Mouse (Mus musculus): ENCODE measurements around the gene Cyb561d2. TPM values are rescaled to one million over a fixed set of nuclear protein-coding genes. Genes with fewer than 3 reads are reported as not detected.

The Cyb561d2 gene
- 15.4 and 18.6 TPM in 2 replicates for polyA plus RNA-seq (2012; ENCODE audit: low replicate concordance)

DNA sequence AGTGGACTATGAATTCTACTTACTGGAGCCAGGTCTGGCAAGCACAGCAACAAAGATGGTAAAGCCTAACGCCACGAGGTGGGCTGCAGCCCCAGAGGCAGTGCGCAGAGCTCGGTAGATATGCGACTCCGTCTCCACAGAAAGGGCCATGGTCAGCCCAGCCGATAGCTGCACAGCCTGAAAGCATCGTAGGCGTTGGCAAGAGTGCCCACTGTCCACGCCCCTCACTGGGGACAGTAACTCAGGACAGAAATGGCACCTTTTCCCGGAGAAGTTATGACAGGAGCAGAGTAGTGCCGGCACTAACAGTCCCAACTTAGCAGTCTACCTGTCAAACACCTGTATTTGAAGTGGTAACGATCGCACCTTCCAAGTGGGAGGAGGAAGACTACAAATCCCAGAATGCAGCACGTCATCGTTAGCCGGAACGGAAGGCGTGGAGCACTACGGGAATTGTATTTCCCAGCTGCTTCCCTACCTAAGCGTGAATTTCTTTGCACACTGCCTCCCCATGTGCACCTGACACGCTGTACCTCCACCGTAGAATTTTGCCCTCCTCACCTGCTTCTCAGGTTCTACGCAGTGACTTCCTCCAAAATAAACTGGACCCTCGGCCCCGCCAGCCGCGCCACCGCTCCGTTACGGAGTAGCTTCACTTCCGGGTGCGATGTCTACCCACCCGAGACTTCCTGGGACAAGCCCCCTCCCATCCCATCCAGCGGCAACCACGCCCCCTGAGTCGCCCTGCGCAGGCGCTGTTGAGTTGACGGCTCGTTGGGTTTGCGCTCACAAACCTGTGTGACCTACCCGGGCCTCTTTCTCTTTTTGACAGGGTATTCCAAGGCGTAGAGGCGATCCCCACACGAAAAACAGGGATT, at the start of gene Cyb561d2, which contains the start of gene Nprl2:
Gene Cyb561d2 (minus strand): TSS at position 720 of the 878 bp plus-strand sequence.
Gene Nprl2 (plus strand): TSS at position 753 of the 878 bp plus-strand sequence.

DNA sequence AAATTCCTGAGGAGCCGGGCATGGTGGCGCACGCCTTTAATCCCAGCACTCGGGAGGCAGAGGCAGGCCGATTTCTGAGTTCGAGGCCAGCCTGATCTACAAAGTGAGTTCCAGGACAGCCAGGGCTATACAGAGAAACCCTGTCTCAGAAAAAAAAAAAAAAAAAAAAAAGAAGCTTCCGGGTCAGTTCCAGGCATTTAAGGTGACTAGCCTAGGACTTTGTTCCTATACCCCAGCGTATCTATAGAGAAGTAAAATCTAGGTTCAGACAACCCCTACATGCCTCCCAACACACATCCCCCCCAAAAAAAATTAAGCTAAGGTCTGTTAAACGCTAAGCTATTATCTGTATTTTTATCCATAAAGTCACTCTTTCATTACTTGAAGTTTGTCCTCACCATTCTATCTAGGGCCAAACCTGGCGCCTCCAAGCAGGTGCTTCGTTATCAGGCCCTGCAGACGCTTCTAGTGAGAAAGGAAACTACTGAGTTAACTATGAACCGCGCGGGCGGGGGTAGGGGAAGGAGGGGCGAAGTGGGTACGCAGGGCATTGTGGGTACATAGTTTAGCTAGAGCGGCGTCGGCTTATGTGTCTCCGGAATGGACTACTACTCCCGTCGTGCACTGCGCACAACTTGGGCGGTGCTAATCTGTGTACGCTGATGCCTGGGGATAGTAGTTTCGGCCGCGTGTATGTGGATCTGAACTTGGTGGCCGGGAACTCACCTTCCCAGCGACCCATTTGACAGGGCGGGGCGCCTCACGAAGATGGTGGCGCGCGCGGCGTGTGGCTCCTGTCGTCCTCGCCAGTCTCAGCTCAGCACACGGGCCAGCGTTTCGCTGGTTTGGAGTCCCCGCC, 45.2 kb upstream of the Cyb561d2 start, which contains the start of gene Ifrd2:
Gene Ifrd2 (plus strand): TSS at position 669 of the 859 bp plus-strand sequence.

DNA sequence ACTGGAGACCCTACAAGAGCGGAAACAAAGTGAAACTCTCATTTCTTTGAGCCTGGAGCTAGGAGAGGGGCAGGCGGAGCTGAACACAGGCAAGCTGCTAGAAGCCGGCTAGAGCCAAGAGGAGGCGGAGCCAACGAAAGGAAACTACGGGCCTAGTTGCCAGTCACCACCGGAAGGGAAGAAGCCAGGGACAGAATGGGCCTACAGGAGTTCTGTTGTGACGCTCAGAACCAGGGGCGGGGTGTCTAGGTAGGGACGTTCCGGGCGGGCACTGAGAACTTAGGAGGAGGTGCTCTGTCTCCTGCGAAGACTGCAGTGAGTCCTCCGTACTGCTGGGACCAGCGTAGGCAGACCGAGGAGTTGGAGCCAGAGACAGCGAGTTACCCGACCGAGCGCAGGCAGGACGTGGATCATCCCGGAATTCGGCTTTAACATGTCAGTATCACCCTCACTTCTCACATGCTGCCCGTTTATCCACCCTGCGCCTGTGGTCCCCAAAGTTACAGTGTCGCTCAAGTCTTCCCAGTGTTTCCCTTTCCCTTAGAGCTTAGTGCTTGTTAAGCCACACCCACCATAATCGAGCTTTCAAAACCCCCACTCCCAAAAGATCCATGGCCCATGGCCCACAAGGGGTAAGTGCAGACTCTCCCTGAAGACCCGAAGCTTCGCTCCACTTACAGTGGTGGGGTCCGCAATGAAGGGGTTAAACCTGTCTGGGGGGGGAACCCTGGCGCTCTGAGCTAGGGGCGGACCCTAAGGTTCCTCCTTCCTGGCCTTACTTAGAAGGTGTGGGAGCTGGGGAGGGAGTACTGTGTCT, 38.7 kb upstream of the Cyb561d2 start, which contains the start of gene Hyal3:
Gene Hyal3 (plus strand): TSS at position 318 of the 817 bp plus-strand sequence.

DNA sequence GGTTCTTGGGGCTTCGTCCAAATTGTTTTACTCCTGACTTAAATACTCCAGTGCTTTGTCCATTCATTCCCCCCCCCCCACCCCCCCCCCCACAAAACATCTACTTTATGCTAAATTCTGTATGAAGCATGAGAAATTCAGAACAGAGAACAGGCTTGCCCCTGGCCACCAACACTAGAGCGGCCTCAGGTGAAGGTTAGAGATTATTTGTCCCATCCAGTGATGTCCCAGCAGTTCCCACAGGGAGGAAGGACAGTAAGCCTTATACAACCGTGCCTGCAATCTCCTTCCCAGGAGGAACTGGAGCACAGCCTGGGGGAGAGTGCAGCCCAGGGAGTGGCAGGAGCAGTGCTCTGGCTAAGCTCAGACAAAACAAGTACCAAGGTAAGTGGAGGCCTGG, 36.6 kb upstream of the Cyb561d2 start, which contains the start of gene Naa80:
Gene Naa80 (plus strand): TSS at position 301 of the 400 bp plus-strand sequence.

DNA sequence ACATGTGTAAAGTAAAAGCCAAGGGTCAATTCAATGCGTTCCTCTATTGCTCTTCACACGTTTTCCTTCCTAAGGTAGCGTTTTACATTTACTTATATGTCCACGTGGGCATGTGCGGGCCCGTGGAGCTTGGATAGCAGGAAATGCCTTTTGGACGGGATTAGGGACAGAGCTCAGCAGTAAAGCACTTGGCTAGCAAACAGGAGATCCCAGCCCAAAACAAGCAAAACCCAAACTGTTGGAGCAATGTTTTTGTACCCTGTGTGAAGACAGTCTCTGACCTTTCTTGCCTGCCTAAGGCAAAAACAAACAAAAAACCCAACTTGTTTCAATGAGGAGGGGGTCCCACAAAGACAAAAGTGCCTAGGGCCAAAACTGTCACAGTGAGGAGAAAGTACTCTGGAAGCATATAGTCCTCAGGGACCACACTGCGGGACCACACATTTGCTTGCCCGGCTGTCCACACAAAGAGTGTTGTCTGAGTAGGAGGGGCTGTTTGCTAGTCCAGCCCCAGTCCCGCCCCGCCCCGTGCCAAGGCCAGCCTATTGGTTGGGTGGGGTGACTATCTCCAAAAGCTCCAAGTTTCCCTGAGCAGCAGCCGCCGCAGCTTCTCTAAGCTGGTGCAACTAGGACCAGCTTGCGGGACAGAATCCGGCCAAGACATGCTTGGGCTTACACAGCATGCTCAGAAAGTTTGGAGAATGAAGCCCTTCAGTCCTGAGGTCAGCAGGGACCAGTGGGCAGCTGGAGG, 34.5 kb upstream of the Cyb561d2 start, which contains the start of gene Hyal1:
Gene Hyal1 (plus strand): TSS at position 571 of the 751 bp plus-strand sequence.

DNA sequence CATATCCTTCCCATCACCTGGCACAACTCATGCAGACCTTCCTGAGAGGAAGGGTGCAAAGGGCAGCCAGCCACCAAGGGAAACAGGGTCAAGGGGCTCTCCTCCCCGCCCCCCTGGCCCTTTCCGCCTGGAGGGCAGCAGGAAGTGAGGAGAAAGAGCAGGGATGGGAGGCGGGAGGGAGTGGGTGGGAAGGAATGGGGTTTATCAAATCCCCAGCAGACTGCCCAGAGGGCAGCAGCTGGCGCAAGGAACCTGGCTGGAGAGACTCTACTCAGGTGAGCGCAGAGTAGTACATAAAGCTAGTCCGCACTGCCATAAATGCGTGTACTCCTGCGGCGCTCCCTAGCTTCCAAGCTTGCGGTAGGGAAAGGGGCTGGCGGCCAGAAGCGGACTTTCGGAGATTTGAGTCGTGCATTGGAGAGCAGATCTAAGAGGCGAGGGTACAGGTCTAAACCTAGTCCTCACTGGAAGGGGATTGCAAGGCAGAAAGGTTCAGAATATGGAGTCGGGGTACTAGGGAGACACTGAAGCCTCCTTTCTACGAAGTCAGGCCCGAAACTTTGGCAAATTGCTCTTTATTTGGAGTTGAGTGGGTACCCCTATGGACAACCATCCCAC, 25.8 kb upstream of the Cyb561d2 start, which contains the start of gene Hyal2:
Gene Hyal2 (plus strand): TSS at position 244 of the 618 bp plus-strand sequence.

DNA sequence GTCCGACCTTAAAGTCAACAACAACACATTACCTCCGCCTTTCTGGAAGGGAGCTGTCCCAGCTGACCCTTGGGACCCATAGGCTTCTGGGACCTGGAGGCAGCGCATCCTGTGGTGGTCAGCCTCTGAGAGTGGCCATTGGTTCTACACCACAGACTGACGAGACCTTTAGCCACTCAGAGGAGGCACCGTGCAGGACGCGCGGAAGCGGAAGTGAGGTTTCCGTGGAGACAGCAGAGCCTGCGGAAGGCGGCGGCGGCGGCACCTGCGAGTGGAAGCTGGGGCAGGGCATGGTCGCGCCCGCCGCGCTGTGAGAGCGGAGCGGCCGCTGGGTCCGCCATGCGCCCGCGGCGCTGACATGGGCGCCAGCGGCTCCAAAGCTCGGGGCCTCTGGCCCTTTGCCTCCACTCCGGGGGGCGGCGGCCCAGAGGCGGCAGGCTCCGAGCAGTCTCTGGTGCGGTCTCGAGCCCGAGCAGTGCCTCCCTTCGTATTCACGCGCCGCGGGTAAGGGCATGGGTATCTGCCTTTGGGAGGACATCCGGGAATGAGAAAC, 21.1 kb upstream of the Cyb561d2 start, which contains the start of gene Tusc2:
Gene Tusc2 (plus strand): TSS at position 227 of the 553 bp plus-strand sequence.

DNA sequence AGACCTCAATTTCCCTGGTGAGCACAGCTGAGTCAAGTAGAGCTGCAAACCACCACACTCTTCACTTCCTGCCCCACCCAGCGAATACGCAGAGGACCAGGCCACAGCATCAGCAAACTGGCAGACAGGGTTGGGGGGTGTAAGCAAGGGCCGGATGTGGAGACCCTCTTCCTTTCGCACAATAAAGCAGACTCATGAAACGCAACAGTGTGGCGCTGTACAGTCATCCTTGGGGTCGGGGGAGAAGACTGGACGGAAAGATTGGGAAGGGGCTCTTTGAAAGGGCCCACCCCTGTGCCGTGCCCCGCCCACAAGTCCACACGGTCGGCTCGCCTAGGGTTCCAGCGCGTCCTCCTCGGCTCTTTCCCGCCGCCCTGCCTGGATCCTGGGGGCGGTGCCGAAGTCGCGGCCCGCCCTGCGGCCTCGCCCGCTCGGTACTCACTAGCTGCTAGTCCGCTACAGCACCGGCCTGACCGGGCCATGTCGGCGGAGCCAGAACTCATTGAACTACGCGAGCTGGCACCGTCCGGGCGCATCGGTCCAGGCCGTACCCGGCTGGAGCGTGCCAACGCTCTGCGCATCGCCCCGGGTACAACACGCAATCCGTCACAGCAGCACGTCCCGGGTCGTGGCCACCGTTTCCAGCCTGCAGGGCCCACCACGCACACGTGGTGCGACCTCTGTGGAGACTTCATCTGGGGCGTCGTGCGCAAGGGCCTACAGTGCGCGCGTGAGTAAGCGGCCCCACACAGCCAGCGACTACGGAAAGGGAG, 9.3 kb upstream of the Cyb561d2 start, which contains the start of gene Rassf1:
Gene Rassf1 (plus strand): TSS at position 439 of the 773 bp plus-strand sequence.

DNA sequence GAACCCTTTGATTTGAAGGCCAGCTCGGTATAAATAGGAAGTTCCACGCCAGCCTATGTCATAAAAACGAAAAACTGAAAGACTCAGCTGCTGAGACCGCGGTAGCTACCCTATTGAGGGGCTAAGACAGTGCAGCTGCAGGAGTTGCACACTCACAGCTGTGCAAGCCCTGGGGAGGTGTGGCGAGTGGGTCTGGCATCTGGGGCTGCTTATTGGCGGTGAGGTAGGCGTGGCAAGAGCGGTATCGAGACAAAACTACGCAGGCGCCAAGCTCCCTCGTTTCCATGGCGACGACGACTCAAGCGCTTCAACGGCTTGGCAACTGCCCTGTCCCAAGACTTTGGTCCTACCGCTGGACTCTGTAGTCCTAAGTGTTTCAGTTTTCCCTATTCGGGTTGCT, 5.0 kb upstream of the Cyb561d2 start, which contains the start of gene Zmynd10:
Gene Zmynd10 (plus strand): TSS at position 273 of the 400 bp plus-strand sequence.

DNA sequence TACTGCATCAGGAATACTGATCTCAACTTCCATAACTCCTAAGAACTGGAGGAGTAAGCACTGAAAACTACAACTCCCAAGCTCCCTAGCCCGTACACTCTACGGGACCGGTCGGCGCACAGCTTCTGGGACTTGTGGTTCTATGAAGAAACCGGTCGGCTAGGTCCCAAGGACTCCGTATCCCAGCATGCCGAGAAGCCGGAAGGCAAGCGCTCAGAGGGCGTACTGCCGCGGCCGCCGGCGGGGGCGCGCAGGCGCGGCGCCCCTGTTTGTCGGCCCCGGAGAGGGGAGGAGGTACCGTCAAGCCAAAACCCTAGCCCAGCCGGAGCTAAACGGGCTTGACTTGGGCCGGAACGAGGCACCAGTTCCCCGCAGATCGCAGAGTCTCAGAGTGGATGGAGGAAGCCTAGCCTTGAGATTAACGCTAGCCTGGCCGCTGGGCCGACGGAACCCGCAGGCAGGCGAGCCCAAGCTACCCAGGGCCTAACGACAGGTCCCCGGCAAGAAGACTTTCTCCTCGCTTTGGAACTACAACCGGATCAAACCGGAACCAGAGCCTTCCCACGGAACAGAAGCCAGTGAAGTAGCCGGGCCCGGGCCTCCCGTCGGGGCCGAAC, 8.1 kb downstream of the Cyb561d2 start, which contains the start of gene Tmem115:
Gene Tmem115 (plus strand): TSS at position 155 of the 617 bp plus-strand sequence.

Other genes starting within 250 kb of the Cyb561d2 start
- 14.0 and 64.2 TPM in 2 replicates for gene Cish, start 246.2 kb downstream of the Cyb561d2 start, polyA plus RNA-seq (2012; ENCODE audit: low replicate concordance)
- 2.8 and 8.0 TPM in 2 replicates for gene Hemk1, start 203.8 kb downstream of the Cyb561d2 start, polyA plus RNA-seq (2012; ENCODE audit: low replicate concordance)
- 0.22 and 0.29 TPM in 2 replicates for gene 6430571L13Rik, start 201.6 kb downstream of the Cyb561d2 start, polyA plus RNA-seq (2012; ENCODE audit: low replicate concordance)
- gene Cacna2d2, start 142.6 kb downstream of the Cyb561d2 start, polyA plus RNA-seq (2012; ENCODE audit: low replicate concordance) = 5.4 and 12.0 TPM in 2 replicates
- gene Tmem115, start 8.2 kb downstream of the Cyb561d2 start, polyA plus RNA-seq (2012; ENCODE audit: low replicate concordance) = 32.1 and 48.8 TPM in 2 replicates
- 2.6 and 3.1 TPM in 2 replicates for gene Nprl2, start within 50 bp of the Cyb561d2 start, polyA plus RNA-seq (2012; ENCODE audit: low replicate concordance)
- gene Zmynd10, start 5.1 kb upstream of the Cyb561d2 start, polyA plus RNA-seq (2012; ENCODE audit: low replicate concordance) = 0.29 and 1.1 TPM in 2 replicates
- gene Rassf1, start 9.4 kb upstream of the Cyb561d2 start, polyA plus RNA-seq (2012; ENCODE audit: low replicate concordance) = 19.8 and 49.2 TPM in 2 replicates
- gene Tusc2, start 21.1 kb upstream of the Cyb561d2 start, polyA plus RNA-seq (2012; ENCODE audit: low replicate concordance) = 18.0 and 56.6 TPM in 2 replicates
- gene Hyal2, start 25.8 kb upstream of the Cyb561d2 start, polyA plus RNA-seq (2012; ENCODE audit: low replicate concordance) = 9.6 and 21.4 TPM in 2 replicates
- 1.3 and 3.5 TPM in 2 replicates for gene Hyal1, start 34.7 kb upstream of the Cyb561d2 start, polyA plus RNA-seq (2012; ENCODE audit: low replicate concordance)
- gene Naa80, start 36.7 kb upstream of the Cyb561d2 start, polyA plus RNA-seq (2012; ENCODE audit: low replicate concordance) = 30.6 and 47.1 TPM in 2 replicates
- 0.51 TPM in 1 of 2 replicates, not detected in the other for gene Hyal3, start 38.6 kb upstream of the Cyb561d2 start, polyA plus RNA-seq (2012; ENCODE audit: low replicate concordance)
- 36.6 and 54.9 TPM in 2 replicates for gene Ifrd2, start 45.4 kb upstream of the Cyb561d2 start, polyA plus RNA-seq (2012; ENCODE audit: low replicate concordance)
- gene Sema3b, start 67.0 kb upstream of the Cyb561d2 start, polyA plus RNA-seq (2012; ENCODE audit: low replicate concordance) = 0.28 and 0.46 TPM in 2 replicates
- 1,369 and 2,388 TPM in 2 replicates for gene Gnai2, start 93.2 kb upstream of the Cyb561d2 start, polyA plus RNA-seq (2012; ENCODE audit: low replicate concordance)
- gene Slc38a3, start 127.3 kb upstream of the Cyb561d2 start, polyA plus RNA-seq (2012; ENCODE audit: low replicate concordance) = not detected in 2 replicates
- not detected in 2 replicates for gene Gnat1, start 137.5 kb upstream of the Cyb561d2 start, polyA plus RNA-seq (2012; ENCODE audit: low replicate concordance)
- 3.2 and 4.7 TPM in 2 replicates for gene Sema3f, start 168.3 kb upstream of the Cyb561d2 start, polyA plus RNA-seq (2012; ENCODE audit: low replicate concordance)
- gene Rbm5, start 228.8 kb upstream of the Cyb561d2 start, polyA plus RNA-seq (2012; ENCODE audit: low replicate concordance) = 53.7 and 57.1 TPM in 2 replicates

Data from hematopoietic multipotent progenitor cell, adult 10-12 weeks (in vitro differentiated cells).